Mouse (Mus musculus): ENCODE results near the gene Rpl15. TPM values are rescaled to one million over a fixed set of nuclear protein-coding genes. Genes with fewer than 3 reads are reported as not detected.
A peak's percentile ranks its signal among the peaks of the same experiment; 100 is the strongest.
"Not testable (repeated sequence)": the region's sequence is repeated elsewhere in the genome, so short reads cannot be mapped to it uniquely, and the experiment has no call there.

Gene Rpl15
- total RNA-seq, 2 experiments from 2014 or later: 585 to 608 TPM

DNA sequence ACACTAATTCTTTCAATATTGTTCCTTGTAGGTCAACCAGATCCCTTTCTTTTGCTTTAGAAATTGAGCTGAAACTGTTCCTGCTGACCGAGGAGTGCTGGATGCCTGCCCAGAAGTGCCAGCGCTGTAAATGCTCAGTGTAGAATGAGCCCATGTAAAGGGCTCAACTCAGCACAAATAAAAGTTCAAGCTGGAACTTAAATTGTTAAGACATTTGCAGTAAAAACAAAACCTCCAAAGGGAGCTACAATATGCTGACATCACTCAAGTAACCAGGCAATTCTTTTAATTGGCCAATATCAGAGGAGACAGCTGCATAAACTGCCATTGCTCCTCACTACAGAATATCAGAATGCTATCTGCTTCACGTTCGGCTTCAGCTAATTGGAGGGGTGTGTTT lies 7.8 kb downstream of the Rpl15 start:
- intact Hi-C loops (cut with DNase I): no loop called here
- DNase-seq (ENCODE audit: extremely low spot score in 1 of 2, low spot score in 2 of 2): peak in 1 of 2 experiments; percentile 57

DNA sequence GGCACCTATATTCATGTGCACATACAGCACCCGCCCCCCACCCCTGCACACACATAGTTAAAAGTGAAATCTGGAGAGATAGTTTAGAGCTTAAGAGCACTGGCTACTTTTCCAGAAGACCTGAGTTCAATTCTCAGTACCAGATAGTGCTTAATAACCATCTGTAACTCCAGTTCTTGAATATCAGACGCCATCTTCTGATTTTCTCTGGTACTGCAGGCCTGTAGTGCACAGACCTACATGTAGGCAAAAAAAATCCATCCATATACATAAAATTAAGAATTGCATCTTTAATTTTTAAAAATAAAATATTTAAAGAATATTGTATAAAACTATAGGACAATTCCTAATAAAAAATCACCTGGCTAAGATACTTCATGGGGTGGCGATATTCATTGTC lies 10.0 kb downstream of the Rpl15 start:
- DNase-seq (ENCODE audit: extremely low spot score in 1 of 2, low spot score in 2 of 2): no peak
- intact Hi-C loops (cut with DNase I): no loop called here

DNA sequence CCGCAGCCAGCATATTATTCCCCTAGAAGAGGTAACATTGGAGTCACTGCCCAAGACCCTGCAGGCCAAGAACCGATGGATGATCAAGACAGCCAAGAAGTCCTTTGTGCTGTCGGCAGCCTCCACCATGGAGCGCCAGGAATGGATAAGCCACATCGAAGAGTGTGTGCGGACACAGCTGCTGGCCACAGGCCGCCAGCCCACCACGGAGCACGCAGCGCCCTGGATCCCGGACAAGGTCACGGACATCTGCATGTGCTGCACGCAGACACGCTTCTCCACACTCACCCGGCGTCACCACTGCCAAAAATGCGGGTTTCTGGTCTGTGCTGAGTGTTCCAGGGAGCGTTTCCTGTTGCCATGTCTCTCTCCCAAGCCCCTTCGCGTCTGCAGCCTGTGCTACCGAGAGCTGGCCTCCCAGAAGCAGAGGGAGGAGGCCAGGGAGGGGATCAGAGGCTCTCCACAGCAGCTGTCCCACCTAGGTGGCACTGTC lies 28.5 kb downstream of the Rpl15 start:
- DNase-seq (ENCODE audit: extremely low spot score in 1 of 2, low spot score in 2 of 2): peak in 1 of 2 experiments; percentile 45
- intact Hi-C loops (cut with DNase I): no loop called here

DNA sequence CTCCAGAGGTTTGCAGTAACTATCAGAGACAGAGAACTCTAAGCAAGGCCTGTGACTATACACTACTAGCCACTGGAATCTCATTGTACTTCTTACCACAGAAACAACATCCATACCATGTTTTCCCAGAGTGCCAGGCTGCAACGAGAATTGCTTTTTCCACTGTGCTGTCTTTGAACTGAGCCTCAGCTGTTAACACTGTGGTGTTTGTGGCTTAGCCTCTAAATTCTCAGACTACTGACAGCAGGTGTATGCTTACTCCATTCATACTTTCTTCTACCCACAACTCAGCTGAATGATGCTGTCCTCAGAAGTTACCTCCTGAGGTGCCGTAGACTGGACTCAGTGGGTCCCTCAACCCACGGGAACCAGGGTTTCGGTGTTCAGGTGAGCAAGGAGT lies 29.4 kb downstream of the Rpl15 start:
- intact Hi-C loops (cut with DNase I): no loop called here
- DNase-seq (ENCODE audit: extremely low spot score in 1 of 2, low spot score in 2 of 2): no peak

DNA sequence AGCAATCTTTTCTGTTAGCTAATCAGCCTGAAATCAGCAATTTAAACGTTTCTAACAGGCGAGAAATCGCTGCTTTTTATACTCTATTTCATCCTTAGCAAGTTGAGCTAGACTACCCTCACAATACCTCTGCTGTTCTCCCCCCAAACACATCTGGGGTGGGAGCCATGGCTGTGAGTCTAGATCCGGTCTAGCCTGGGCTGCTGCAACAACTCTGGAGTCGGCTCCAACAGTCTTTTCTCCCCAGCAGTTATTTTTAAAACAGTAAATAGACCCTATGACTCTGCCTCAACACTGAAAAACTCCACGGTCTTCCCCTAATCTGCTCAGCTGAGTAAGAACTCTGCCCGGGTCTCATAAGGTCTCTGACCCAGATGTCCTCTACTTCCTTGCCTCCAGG lies 31.1 kb downstream of the Rpl15 start:
- intact Hi-C loops (cut with DNase I): no loop called here
- DNase-seq (ENCODE audit: extremely low spot score in 1 of 2, low spot score in 2 of 2): no peak

DNA sequence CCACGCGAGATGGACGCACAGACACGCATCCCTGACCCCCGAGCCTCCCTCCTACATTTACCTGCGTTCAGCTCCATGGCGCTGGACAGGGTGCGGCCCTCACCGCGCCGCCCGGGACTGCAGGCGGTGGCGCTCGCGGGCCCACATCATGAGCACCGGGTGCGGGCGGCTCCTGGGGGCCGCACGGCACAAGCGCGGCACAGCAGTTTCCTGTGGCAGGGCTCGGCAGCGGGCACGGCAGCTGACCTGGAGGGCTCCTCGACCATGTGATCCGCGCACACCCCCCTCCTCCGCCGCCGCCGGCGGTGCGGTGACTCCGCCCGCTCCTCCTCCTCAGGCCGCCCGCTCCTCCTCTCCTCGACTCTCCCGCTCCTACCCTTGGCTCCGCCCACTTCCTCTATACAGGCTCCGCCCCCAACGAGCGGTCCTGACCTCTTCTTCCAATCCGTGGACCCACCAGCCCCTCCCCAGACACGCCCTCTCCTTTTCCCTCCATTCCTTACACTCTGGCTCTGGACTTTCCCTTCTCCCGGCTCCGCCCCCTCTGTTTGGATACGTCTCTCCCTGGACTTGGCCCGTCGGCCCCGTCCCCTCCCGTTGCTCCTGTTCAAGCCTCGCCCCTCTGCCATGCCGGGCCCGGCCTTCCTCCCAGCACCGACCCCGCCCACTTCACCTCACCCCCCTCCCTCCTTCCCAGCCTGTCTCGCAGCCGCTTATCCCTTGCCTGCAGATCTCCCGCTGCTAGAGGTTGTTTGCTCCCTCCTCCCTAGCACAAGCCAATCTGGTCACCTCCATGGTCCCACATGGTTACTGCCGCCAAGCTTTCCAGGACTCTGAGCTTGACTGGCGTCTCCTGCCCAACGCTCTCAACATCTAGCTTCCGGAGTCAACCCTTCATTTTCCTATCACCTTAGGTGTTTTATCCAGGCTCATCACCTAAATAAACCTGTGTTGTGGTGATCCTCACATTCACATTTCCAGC lies 32.1 kb downstream of the Rpl15 start, which contains the start of gene Nr1d2:
Gene Nr1d2, minus strand, starts transcription at position 378 of the 982 bp plus-strand sequence.
- peak; percentile 96 to 100 for DNase-seq (ENCODE audit: extremely low spot score in 1 of 2, low spot score in 2 of 2)
- intact Hi-C loops (cut with DNase I): no loop called here

DNA sequence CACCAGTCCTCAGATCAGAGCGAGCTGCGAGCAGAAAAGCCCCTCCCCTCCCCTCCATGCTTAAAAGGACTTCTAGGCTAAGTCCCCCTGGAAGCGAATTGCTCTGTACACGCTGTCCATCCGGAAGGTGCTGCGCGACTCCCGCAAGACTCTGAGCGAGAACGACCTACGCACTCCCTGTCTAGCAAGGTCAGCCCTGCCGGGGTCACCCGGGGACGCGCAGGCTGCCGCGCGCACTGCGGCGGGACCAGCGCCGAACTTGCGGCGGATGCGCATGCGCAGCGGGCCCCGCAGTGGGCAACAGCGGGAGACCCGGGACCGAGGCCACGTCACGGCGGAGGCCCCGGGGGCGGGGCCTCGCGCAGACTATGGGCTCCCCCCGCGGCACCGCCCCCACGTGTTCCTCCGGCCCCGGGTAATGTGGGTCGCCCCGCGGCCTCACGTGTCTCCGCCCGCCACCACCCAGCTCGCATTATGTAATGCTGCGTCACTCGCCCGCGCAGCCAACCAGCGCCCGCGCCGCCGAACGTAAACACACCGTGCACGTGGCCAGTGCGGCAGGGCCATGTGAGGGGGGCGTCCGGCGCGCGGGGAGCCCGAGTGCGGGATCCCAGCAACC lies 33.0 kb downstream of the Rpl15 start:
- intact Hi-C loops (cut with DNase I): no loop called here
- DNase-seq (ENCODE audit: extremely low spot score in 1 of 2, low spot score in 2 of 2): peak; percentile 96 to 99

DNA sequence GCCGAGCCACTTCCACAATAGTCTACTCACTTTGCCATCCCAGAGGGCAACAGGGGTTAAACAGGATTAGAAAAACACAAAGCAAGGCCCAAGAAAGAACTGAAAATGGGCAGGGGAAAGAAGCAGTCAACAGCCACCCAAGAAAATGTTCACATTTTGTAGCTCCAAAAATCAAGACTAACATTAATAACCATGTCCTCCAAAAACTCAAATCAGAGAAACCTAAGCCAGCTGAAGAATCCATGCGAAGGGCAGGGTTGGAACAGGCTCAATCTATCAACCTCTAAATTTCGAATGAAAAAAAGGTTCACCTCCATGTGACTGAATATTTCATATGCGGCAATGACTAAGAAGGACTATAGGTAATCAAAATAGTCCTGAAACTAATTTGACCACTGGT lies 33.8 kb downstream of the Rpl15 start:
- no peak for DNase-seq (ENCODE audit: extremely low spot score in 1 of 2, low spot score in 2 of 2)
- intact Hi-C loops (cut with DNase I): no loop called here

DNA sequence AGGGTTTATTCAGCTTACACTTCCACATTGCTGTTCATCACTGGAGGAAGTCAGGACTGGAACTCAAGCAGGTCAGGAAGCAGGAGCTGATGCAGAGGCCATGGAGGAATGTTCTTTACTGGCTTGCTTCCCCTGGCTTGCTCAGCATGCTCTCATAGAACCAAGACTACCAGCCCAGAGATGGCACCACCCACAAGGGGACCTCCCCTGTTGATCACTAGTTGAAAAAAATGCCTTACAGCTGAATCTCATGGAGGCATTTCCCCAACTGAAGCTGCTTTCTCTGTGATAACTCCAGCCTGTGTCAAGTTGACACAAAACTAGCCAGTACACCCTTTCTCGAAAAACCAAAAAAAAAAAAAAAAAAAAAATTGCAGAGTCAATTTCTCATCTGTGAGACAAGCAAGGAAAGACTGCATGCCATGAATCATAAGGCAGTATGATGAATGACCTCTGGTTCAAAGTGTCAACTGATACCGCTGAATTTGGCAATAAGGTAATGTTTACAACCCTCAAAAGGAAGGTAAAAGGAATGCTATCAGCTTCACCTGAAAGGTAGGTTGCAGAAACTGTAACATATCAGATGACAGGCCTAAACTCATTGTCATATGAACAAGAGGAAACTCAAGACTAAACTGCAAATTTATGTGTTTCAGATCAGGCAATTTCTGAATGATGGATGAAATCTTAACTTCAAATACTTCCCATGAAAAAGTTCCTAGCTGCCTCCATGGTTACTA lies 34.5 kb downstream of the Rpl15 start:
- DNase-seq (ENCODE audit: extremely low spot score in 1 of 2, low spot score in 2 of 2); intact Hi-C loops (cut with DNase I): not testable (repeated sequence)

DNA sequence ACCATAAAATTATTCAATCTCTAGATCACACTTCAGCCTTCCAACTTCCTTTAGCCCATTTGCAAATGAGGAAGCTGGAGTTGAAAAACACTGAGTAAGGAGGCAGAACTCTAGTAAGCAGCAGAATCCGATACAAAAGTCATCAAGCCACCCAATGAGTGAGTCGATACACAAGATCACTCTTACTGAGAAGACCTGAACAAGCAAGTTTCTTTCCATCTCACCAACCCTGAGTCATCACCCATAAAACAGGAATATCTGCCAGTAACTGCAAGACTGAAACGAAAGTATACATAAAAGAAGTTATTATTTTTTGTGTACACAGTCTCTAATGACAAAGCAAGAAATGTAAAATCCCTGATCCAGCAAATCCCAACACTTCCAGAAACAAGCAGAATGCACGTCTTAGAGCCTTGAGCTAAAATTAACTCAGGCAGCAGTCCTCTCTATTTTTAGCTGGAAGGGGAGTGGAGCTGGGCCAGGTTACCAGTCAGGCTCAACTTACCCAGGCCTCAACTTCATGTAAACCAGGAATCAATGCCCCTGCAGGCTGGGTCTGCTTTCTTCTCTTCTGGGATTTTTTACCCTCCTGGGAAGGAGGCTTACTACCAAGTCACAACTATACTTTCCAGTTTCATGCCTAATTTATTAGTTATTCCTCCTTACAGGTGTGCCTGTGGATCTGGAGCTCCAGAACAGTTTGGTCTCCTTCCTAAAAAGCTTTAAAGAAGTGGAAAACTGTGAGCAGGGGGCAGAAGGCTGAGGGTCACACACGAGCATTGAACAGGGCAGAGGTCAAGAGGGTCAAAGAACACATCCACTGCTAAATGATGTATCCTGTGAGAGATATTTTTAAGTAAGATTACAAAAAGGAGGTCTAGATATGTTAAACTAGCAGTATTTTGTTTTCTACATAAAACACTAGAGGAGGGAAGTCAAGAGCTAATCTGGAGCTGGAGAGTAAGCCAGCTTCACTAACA lies 36.9 kb downstream of the Rpl15 start:
- intact Hi-C loops (cut with DNase I): no loop called here
- no peak for DNase-seq (ENCODE audit: extremely low spot score in 1 of 2, low spot score in 2 of 2)

DNA sequence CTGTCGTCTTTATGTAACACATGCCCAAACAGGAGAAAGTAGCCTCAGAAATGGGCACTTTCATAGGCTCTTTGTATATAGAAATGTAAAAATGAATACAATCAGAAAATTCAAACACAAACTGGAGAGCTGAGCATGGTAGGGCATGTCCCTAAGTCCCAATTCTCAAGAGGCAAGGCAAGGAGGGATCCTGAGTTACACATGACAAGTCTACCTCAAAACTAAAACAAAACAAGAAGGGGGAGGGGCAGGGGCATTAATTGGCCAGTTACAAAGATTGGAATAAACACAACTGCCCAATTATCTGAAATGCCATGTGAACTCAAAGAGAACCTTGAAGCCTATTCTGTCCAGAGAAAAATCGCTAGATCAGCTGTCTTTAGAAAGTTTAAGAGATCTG lies 38.1 kb downstream of the Rpl15 start:
- intact Hi-C loops (cut with DNase I): no loop called here
- no peak for DNase-seq (ENCODE audit: extremely low spot score in 1 of 2, low spot score in 2 of 2)

DNA sequence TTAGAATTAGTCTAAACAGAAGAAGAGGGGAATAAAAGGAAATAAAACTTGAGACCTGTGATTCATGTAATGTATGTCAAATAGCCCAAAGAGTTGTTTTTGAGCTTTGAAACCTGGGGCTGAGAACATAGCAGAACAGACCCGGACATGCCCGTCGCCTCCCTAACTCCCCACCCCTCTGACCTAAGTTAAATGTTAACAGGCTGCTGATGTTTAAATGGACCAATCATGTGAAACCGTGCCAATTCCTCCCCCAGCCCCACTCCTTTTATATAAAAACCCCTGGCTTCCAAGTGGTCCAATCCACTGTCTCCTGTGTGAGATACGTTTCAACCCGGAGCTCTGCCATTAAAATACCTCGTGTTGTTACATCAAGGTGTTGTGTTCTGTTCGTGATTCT lies 39.3 kb downstream of the Rpl15 start:
- intact Hi-C loops (cut with DNase I): not testable (repeated sequence)

DNA sequence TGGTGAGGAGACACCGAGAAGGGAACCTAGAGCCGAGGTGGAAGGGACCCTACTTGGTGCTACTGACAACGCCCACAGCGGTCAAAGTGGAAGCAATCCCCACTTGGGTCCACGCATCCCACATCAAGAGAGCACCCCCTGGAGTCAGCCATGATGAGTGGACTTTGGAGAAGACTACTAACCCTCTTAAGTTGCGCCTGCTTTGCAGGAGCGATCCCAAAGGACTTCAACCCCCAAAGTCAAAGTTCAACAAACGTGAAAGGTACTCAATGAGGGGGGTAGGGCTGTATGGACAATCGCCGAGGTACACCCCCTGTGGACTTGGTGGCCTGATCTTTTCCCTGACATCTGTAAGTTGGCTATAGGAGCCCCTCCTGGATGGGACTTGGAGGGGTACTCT lies 41.4 kb downstream of the Rpl15 start:
- intact Hi-C loops (cut with DNase I); DNase-seq (ENCODE audit: extremely low spot score in 1 of 2, low spot score in 2 of 2): not testable (repeated sequence)

More for the DNA sequence above, 39.3 kb downstream of the Rpl15 start:
- not testable (repeated sequence) for DNase-seq (ENCODE audit: extremely low spot score in 1 of 2, low spot score in 2 of 2)

DNA sequence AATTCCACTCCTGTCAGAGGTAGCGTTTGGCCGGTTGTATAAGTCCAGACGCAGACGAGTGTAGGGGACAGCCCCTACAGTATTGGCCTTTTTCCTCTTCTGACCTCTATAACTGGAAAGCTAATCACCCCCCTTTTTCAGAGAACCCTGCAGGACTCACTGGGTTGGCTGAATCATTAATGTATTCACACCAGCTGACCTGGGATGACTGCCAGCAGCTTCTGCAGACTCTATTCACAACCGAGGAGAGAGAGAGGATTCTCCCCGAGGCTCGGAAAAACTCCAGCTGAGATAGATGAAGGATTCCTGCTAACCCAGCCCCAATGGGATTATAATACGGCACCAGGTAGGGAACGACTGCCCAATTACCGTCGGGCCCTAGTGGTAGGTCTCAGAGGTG lies 45.0 kb downstream of the Rpl15 start:
- DNase-seq (ENCODE audit: extremely low spot score in 1 of 2, low spot score in 2 of 2); intact Hi-C loops (cut with DNase I): not testable (repeated sequence)

DNA sequence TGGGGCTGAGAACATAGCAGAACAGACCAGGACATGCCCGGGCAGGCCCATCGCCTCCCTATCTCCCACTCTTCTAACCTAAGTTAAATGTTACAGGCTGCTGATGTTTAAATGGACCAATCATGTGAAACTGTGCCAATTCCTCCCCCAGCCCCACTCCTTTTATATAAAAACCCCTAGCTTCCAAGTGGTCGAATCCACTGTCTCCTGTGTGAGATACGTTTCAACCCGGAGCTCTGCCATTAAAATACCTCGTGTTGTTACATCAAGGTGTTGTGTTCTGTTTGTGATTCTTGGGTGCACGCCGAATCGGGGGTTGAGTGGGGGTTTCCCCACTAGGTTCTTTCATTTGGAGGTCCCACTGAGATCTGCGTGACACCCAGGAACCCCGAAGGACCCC lies 45.8 kb downstream of the Rpl15 start:
- DNase-seq (ENCODE audit: extremely low spot score in 1 of 2, low spot score in 2 of 2); intact Hi-C loops (cut with DNase I): not testable (repeated sequence)

DNA sequence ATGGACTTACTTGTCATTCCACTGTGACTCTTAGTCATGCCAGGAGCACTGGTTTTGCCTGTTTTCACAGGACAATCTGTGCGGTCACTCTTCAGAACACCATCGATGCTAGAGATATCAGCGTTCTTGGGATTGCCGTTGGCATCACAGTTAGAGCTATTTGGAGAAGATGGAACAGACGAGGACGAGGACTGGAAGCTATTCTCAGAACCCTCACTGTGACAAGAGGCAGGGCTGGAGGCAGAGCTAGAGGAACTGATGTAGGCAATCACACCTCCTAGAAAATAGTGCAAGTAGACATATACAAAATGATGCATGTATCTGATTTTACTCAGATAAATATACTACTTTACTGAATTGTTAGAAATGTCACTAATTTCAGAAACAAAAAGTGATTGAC lies 49.2 kb downstream of the Rpl15 start:
- intact Hi-C loops (cut with DNase I): no loop called here
- DNase-seq (ENCODE audit: extremely low spot score in 1 of 2, low spot score in 2 of 2): no peak
